Mouse (Mus musculus): ENCODE data around the gene Gm37240. TPM values are rescaled to one million over a fixed set of nuclear protein-coding genes. Genes with fewer than 3 reads are reported as not detected.

Gene Gm37240
- polyA plus RNA-seq, 2 experiments from 2014 or later: 3.6 to 5.5 TPM

GRCm38 (mm10) chr3:85746116-85746515 lies 141.2 kb downstream of the Gm37240 start:
- no peak for ATAC-seq

GRCm38 (mm10) chr3:85741767-85742166 lies 145.6 kb downstream of the Gm37240 start:
- no peak for ATAC-seq

DNA sequence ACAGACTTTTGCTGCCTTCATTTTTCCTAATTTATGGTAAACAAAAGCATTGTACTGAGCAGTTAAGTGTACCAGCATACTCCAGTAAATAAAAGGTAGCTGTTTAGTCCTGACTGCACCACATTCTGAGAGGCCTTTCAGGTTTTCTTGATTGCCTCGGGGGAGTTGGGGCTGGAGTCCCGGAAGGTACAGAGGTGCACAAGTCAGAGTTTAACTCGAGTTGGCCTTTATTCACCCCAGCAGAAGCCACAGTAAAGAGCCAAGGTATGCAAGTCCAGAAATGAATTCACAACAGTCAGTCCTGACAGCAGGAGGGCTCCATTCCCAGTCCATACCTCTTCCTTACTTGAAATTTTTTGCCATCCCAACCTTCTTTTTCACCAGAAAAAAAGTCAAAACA lies 148.7 kb downstream of the Gm37240 start:
- ATAC-seq: no peak

DNA sequence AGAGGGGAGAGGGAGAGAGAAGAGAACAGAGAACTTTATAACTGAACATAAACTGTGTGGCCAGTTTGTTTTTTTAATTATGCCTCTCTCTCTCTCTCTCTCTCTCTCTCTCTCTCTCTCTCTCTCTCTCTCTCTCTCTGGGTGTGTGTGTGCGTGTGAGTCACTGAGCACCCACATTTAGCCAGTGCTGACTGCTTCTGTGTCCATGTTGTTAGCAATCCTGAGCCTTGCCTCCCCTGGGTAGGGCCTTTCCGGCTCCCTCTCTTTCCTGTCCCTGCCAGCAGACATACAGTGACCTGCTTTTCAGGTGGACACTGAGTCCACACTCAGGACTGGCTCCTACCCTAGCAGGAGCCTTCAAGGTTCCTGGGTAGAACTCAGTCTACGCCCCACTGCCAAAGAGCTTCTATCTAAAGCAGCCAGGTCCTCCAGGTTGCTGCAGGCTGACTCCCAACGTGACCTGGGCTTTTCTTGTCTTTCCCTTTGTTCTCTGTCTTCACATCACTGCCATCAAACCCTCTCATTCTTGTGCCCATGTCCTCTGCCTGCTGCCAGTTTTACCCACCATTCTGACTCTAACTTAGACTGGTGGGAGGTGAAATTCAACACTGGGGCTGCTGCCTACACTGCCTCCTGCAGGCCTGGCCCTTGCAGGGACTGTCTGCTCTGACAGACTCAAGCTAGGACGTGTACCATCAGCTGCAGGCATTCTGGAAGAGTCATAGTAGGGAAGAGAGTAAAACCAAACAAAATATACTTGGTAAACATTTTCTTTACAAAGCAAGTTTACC lies 153.2 kb downstream of the Gm37240 start:
- ATAC-seq: no peak

DNA sequence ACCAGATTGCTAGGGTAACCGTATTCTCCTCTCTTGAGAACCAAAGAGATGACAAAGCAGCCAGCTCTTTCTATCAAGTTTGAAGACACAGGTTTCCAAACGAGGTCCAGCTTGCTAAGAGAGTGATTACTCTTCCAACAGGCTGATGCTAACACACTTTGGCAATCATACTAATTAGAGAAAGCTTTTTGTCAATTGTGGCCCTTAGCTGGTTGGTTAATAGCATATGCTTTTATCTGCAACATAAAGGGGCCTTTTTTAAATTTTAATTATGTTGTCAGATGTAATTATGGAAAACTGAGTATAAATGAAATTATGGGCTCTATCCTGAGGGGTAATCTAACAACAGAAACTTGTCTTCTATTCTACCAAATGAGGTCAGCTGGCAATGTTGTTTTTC lies 160.1 kb downstream of the Gm37240 start:
- ATAC-seq: no peak

GRCm38 (mm10) chr3:85725971-85726370 lies 161.3 kb downstream of the Gm37240 start:
- no peak for ATAC-seq

DNA sequence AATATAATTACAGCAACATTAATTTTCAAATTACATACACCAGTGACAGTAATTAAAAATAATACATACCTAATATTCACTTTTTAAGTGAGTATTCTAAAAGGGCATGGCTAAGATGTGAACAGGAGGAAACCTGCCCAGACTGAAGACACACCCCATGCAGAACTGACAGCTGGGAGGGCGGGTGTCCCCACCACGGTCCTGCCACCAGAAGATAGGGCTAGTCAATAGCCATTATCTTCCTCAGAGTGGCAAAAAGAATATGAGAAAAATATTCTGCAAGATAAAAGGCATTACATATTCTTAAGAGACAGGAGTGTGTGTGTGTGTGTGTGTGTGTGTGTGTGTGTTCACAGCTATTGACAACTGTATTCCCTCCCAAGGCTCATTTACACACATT lies 162.2 kb downstream of the Gm37240 start:
- no peak for ATAC-seq

- ATAC-seq: no peak
Measured at GRCm38 (mm10) chr3:85722581-85722980, 164.7 kb downstream of the Gm37240 start.

DNA sequence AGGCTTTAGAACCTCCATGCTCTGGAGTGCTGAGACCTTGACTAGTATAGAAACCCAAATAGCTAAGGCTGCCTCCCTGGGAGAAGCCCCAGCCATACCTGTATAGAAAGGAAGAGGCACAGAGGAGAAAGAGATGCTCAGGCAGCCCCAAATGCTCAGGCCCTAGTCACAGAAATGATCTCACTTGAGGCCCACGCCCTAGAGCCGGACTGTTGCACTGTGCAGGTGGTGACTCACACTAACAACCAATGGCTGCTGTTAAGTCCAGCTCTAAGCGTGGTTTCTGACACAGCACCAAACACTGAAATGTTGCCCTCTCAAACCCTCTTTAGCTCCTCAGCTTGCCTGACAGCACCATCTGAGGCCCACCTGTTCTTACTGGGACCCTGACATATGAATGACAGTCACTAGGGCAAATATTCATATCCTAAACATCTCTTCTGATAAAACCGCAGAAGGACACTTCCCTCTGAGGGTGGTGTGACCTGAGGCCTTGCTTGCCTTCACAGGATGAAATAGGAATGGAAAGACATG lies 171.5 kb downstream of the Gm37240 start:
- ATAC-seq: no peak

DNA sequence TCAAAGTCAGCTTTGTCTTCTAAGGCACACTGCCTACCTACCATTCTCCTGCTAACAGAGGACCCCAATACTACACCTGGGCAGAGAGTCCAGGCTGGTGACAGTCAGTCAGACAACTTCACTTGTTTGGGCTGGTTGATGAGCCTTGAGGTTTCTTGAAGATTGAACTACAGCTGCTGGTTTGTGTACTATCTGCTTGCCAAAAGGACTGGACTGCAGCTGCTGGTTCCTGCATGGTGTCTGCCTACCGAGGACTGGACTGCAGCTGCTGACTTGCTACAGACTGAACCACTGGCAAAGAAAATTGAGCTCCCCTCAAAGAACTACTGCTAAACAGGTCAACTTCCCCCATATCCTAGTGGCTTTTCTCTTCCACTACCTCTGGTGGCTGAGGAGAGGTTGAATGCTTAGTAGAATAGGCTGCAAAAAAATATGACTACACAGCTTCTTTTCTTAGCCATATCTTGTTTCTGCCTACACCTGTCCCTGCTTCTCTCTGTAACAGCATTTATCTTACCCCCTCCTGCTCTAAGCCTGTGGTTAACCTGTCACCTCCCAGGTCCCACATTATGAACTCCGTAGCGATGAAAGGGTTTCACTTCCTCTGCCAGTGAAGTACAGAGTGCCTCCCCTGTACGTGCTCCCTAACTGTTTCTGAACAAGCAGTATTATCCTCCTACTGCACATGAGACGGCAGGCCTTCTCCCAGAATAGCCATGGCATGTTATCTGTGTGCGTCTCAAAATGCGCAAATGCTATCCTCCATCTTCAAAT lies 173.2 kb downstream of the Gm37240 start:
- no peak for ATAC-seq

DNA sequence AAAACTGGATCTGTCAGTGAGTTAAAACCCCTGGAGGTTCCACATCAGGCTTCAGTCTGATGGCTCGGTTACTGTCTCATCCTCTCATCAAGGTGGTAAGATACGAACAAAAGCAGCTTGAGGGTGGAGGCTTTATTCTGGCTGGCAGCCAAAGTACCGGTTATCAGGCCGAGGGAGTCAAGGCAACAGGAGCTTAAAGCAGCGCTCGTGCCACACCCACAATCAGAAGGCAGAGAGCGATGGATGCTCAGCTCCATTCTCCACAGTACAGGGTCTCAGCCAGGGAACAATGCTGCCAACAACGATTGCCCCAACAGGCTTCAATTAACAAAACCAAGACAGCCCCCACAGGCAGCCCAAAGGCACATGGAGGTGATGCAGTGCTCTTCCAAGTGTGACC lies 176.6 kb downstream of the Gm37240 start:
- no peak for ATAC-seq

- no peak for ATAC-seq
Measured at GRCm38 (mm10) chr3:85707421-85707820, 179.9 kb downstream of the Gm37240 start.

- ATAC-seq: no peak
Measured at GRCm38 (mm10) chr3:85703141-85703882, 184.0 kb downstream of the Gm37240 start.

DNA sequence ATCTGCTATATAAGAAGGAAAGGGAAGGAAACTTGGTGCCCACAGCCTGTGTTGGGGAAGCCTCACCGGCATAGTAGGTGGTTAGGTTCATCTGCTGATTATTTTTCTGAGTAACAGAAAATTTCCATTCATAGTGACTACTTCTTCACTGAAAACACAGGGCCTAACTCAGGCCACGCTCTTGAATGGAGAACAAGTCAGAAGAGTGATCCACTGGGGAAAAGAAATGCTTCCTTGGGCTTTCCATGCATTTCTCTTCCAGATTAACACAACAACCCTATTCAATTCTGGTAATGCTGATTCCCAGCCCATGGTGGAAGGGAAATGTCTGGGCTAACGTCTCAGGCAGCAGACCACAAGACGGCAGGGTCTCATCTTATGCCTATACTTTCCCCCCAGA lies 188.8 kb downstream of the Gm37240 start:
- ATAC-seq: no peak

DNA sequence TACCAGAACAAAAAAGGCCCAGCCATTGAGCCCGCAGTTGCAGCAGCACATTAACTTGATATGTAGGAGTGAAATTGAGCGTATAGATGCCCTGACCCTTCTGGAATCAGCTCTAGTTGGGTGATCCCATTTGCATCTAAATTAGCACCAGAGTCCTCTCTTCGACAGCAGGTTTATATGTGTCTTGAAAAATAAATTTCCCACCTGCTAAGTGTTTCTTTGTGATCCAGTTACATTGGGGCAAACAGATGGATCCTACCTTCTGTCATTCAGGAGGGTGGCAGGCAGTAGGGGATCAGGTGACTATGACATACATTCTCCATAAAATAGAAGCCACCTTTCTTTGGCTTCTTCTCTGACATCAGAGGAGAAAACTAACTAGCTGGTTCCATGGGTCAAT lies 192.3 kb downstream of the Gm37240 start:
- no peak for ATAC-seq

DNA sequence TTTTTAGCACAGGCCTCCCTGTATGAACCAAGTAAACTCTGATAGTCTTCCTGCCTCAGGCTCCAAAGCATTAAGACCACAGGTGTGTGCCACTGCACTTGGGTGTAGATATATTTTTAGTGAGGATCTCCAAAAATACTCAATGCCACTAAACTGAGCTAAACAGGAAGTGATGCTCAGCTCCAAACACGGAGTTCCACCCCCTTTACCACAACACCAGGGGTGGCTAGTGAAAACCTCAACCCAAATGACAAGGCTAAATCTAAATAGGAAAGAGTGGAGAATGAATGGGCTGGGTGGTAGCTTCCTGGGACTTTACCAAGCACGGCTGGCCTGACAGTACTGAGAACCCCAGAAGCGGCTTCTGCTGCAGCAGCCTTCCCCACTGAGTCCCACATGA lies 194.3 kb downstream of the Gm37240 start:
- no peak for ATAC-seq

GRCm38 (mm10) chr3:85691134-85691533 lies 196.2 kb downstream of the Gm37240 start:
- no peak for ATAC-seq

- no peak for ATAC-seq
Measured at GRCm38 (mm10) chr3:85688341-85688740, 199.0 kb downstream of the Gm37240 start.

DNA sequence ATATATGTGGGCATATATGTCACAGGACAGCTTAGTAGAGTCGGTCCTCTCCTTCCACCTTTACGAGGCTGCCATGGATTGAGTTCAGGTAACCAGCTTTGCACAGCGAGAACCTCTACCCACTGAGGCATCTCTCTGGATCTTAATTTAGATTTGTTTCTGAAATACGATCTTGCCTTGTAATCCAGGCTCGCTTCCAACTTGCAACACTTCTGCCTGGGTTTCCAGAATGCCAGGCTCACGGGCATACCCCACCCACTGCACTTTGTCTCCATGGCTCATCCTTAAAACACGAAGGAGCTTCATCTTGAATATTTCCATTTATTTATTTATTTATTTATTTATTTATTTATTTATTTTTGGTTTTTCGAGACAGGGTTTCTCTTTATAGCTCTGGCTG lies 202.0 kb downstream of the Gm37240 start:
- no peak for ATAC-seq

- ATAC-seq: no peak
Measured at GRCm38 (mm10) chr3:85683618-85684017, 203.7 kb downstream of the Gm37240 start.

DNA sequence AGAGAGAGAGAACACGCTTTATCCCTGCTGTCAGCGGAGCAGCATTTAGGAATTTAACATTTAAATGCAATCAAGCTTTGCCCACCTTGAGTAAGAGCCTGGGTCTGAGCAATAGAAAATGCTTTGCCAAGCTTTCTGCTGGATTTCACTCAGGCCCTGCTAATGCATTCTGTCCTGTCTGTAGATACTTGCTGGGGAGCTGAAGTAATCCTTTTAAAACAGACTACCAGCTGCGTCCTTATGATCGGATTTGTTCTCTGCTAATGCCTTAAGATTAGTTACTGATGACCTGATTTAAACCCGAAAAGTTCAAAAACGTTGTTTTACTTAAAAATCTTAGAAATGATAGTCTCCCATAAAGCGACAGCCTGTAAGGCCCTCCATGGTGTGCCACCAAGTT lies 206.2 kb downstream of the Gm37240 start:
- ATAC-seq: no peak

- ATAC-seq: no peak
Measured at GRCm38 (mm10) chr3:85679960-85680359, 207.4 kb downstream of the Gm37240 start.

- ATAC-seq: no peak
Measured at GRCm38 (mm10) chr3:85679312-85679933, 207.9 kb downstream of the Gm37240 start.

All from CD4-positive, CD25-positive, alpha-beta regulatory T cell, adult 4 months (primary cell).